Mouse (Mus musculus): ENCODE measurements at regions not wholly inside any gene's neighbourhood (a gene's known extent, or its start where the extent isn't known, plus 50 kb on each side); places are given as distances from the start of the nearest gene placed in this dataset.

DNA sequence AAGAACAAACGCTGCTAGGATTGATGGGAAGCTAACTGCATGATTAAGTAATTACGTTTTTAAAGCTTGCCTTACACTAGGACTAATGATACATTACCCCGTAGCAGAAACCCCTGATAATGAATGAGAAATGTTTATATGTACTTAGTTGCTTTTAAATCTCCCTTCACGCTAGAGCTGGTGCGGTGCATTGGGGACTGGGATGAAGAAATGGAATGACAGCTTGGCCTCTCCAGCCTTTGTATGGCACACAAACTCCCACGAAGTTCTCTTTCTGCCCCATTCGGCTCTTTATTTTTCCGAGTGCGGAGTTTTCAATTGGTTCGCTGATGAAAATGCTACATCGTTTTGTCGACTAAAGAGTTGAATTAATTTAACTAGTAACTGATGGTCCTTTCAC, 659.8 kb downstream of the Tfap2b start:
- H3K4me3 ChIP-seq = no peak overlapping the region
- ATAC-seq (ENCODE audit: insufficient number of reproducible peaks, low FRiP score) = no peak
- H3K4me1 ChIP-seq (replicated peaks) = no peaks in the 10 kb centered on the region
- no peak overlapping the region for H3K27ac ChIP-seq (ENCODE audit: poor library complexity, severe bottlenecking)
- H3K27me3 ChIP-seq (replicated peaks) = no peaks in the 10 kb centered on the region
- WGBS = 84% methylated on average over 12 of the region's 12 CpGs
- no peak overlapping the region for H3K9ac ChIP-seq
- H3K9me3 ChIP-seq (replicated peaks) = no peaks in the 10 kb centered on the region
- no peak overlapping the region for H3K4me2 ChIP-seq
- no peaks in the 10 kb centered on the region for H3K36me3 ChIP-seq

DNA sequence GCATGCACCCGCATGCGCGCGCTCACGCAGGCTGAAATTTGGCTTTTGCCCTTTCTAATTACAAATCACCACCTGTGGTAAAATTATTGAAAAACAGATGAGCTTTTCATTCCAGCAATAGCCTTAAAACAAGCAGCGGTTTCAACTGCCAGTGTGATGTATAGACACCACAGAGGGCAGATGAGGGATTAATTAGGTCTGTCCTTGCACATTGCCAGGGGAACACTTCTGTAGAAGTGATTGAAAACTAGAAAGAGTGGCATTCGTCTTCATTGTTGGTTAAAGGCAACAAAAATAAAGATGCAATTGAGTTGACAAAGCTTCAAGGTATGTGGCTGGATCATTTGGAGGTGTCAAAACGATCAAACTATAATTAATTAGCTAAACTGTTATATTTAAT, 672.5 kb downstream of the Tfap2b start:
- H3K4me2 ChIP-seq = no peak overlapping the region
- H3K9me3 ChIP-seq (replicated peaks) = no peaks in the 10 kb centered on the region
- H3K9ac ChIP-seq = no peak overlapping the region
- H3K4me3 ChIP-seq = no peak overlapping the region
- no peaks in the 10 kb centered on the region for H3K36me3 ChIP-seq
- H3K4me1 ChIP-seq (replicated peaks) = no peaks in the 10 kb centered on the region
- ATAC-seq (ENCODE audit: insufficient number of reproducible peaks, low FRiP score) = no peak
- H3K27me3 ChIP-seq (replicated peaks) = no peaks in the 10 kb centered on the region
- no peak overlapping the region for H3K27ac ChIP-seq (ENCODE audit: poor library complexity, severe bottlenecking)
- 77% methylated on average over 8 of the region's 8 CpGs for WGBS

DNA sequence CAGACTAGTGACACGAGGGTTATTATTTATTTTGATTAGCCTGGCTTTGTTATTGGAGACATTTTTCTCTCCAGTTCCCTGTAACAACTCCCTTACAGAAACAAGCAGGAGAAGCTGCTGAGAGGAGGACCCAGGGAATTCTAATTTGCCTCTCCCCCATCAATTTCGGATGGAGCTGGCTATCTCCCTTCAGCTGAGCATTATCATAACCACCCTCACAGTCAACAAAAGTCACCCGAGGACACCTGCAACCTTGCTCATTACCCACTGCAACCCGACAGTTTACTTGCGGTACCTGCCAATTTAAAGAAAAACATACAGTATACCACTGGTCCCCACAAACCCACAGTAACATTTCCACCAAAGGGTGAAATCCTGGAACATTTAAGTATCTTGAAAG, 690.7 kb downstream of the Tfap2b start:
- Histone ChIP-seq H3K4me2 (no peak overlapping the region), H3K36me3 (no peaks in the 10 kb centered on the region), H3K9me3 (replicated peaks) (no peaks in the 10 kb centered on the region), H3K4me3 (no peak overlapping the region), H3K27me3 (replicated peaks) (no peaks in the 10 kb centered on the region), H3K4me1 (replicated peaks) (no peaks in the 10 kb centered on the region), H3K27ac (ENCODE audit: poor library complexity, severe bottlenecking) (no peak overlapping the region), H3K9ac (no peak overlapping the region)
- no peak for ATAC-seq (ENCODE audit: insufficient number of reproducible peaks, low FRiP score)
- 50% methylated on average over 5 of the region's 5 CpGs for WGBS

DNA sequence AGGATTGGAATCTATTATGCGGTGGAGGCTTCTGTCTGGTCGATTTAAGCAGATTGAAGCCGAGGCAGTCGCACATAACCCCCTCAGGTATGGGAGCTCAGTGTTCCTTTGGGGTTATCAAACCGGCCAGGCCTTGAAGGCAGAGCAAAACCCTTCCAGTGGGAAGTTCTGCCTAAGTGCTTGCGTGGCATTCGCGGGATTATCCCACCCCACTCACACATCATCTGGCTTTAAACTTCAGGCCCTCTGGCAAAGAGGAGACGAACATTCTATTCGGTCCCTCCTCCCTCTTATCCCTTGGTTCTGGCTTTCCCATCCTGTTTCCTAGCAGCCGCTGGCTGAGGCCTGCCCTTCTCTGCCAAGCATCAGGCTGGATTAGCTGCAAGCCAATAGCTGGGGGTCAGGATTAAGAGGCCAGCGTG, 691.2 kb downstream of the Tfap2b start:
- H3K4me2 ChIP-seq = no peak overlapping the region
- no peak overlapping the region for H3K27ac ChIP-seq (ENCODE audit: poor library complexity, severe bottlenecking)
- H3K4me3 ChIP-seq = no peak overlapping the region
- H3K9me3 ChIP-seq (replicated peaks) = no peaks in the 10 kb centered on the region
- no peaks in the 10 kb centered on the region for H3K4me1 ChIP-seq (replicated peaks)
- 59% methylated on average over 12 of the region's 12 CpGs for WGBS
- no peaks in the 10 kb centered on the region for H3K27me3 ChIP-seq (replicated peaks)
- H3K9ac ChIP-seq = no peak overlapping the region
- no peak for ATAC-seq (ENCODE audit: insufficient number of reproducible peaks, low FRiP score)
- H3K36me3 ChIP-seq = no peaks in the 10 kb centered on the region

DNA sequence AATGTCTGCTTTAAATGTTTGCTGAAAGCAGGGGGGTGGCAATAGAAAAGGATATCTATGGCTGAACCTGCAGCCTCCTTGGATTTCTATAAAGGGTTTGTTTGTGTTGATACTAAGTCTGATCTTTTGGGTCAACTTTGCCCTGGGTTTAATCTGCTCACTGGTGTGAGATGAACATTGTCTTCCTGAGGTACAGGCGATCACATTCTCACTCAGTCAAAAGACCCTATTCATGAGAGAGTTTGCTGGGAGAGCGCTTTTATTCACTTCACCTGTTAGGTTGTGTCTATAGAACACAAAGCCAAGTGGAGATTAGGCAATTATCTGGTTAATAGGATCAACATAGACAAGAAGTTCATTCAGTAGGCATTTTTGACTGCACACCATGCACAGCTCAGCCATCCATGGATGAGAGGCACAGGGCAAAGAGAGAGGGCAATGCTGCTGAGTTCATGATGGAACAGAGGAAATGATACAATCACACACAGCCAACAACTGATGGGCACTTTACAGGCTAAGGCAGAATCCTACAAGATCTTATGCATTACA, 692.3 kb downstream of the Tfap2b start:
- WGBS = 79% methylated on average over 2 of the region's 2 CpGs
- no peaks in the 10 kb centered on the region for H3K36me3 ChIP-seq
- H3K4me1 ChIP-seq (replicated peaks) = no peaks in the 10 kb centered on the region
- no peak overlapping the region for H3K4me3 ChIP-seq
- no peak for ATAC-seq (ENCODE audit: insufficient number of reproducible peaks, low FRiP score)
- H3K4me2 ChIP-seq = no peak overlapping the region
- no peaks in the 10 kb centered on the region for H3K27me3 ChIP-seq (replicated peaks)
- H3K27ac ChIP-seq (ENCODE audit: poor library complexity, severe bottlenecking) = no peak overlapping the region
- H3K9ac ChIP-seq = no peak overlapping the region
- H3K9me3 ChIP-seq (replicated peaks) = no peaks in the 10 kb centered on the region

DNA sequence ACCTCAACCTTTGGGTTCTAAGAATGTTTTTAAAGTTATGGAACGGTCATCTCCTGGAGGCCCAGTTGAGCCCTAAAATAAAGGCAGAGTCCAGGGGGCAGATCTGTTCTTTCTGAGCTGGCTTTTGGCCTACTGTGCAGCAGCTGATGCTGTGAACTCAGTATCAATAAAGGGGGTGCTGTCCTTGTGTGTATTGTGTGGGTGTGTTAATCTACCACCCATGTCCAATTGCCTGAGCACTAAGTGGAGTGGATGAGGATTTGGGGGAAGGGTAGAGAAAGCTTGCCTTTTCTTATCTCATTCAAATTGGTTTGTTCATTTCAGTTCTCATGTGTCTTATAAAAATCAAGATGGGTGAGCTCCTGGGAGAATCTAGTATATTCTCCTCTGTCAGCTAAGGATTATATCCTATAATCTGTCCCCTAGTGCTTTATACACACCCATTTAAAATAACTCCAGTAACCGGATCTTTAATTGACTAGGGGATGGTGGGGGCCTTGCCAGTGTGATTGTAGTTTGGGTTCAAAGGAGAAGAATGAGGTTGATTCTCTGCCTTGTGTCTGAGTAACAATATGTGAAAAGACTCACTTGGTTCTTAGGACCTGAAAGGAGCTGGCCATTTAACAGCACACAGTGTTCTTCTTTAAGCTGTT, 703.6 kb downstream of the Tfap2b start:
- H3K4me2 ChIP-seq = no peak overlapping the region
- H3K4me1 ChIP-seq (replicated peaks) = no peaks in the 10 kb centered on the region
- H3K27me3 ChIP-seq (replicated peaks) = no peaks in the 10 kb centered on the region
- H3K27ac ChIP-seq (ENCODE audit: poor library complexity, severe bottlenecking) = no peak overlapping the region
- no peak for ATAC-seq (ENCODE audit: insufficient number of reproducible peaks, low FRiP score)
- 82% methylated on average over 2 of the region's 2 CpGs for WGBS
- H3K4me3 ChIP-seq = no peak overlapping the region
- H3K9me3 ChIP-seq (replicated peaks) = no peaks in the 10 kb centered on the region
- no peak overlapping the region for H3K9ac ChIP-seq
- no peaks in the 10 kb centered on the region for H3K36me3 ChIP-seq

DNA sequence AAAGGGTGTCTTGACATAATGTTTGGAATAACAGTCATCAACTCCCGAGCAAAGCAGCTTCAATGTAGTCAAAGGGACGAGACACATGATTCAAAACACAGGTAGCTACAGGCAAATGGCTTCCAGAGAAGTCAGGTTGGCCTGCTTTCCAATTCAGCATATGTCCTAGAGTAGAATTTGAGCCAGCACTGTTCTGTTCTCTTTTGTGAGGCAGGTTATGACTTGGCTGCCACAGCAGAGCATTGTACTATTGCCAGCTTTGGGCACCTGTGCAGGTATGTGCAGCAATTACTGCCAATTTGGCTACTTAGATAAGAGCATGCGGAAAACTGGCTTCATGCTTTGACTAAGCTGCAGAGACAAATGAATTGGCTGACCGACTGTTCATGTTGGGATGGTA, 699.1 kb downstream of the Pkhd1 start:
- WGBS = 79% methylated on average over 4 of the region's 4 CpGs
- no peaks in the 10 kb centered on the region for H3K36me3 ChIP-seq

DNA sequence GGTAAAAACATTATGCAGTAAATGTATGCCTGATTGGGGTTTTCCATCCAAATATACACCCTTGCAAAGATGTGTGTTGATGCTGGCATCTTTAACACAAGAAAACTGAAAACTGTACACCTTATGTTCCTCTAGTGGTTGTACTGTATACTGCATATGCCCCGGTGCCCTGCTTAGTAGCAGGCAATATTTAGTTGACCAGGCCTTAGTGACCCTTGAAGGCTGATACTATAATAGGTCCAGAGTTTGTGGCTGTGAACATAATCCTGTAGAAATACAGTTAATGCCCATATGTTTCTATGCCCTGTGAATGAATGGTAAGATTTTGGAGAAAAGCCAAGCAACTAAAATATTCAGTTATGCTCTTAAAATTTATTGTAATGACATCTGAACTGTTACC, 690.7 kb downstream of the Pkhd1 start:
- Histone ChIP-seq H3K9ac (no peak overlapping the region), H3K27me3 (replicated peaks) (no peaks in the 10 kb centered on the region), H3K36me3 (no peaks in the 10 kb centered on the region), H3K9me3 (replicated peaks) (no peaks in the 10 kb centered on the region), H3K4me1 (replicated peaks) (no peaks in the 10 kb centered on the region), H3K4me2 (no peak overlapping the region), H3K4me3 (no peak overlapping the region), H3K27ac (ENCODE audit: poor library complexity, severe bottlenecking) (no peak overlapping the region)
- no peak for ATAC-seq (ENCODE audit: insufficient number of reproducible peaks, low FRiP score)
- WGBS = 88% methylated on average over 1 of the region's 1 CpGs

More for the DNA sequence above, 699.1 kb downstream of the Pkhd1 start:
- no peak overlapping the region for H3K9ac ChIP-seq
- no peaks in the 10 kb centered on the region for H3K27me3 ChIP-seq (replicated peaks)
- no peak overlapping the region for H3K27ac ChIP-seq (ENCODE audit: poor library complexity, severe bottlenecking)
- no peak overlapping the region for H3K4me3 ChIP-seq
- H3K9me3 ChIP-seq (replicated peaks) = no peaks in the 10 kb centered on the region
- H3K4me2 ChIP-seq = no peak overlapping the region
- no peak for ATAC-seq (ENCODE audit: insufficient number of reproducible peaks, low FRiP score)
- no peaks in the 10 kb centered on the region for H3K4me1 ChIP-seq (replicated peaks)

DNA sequence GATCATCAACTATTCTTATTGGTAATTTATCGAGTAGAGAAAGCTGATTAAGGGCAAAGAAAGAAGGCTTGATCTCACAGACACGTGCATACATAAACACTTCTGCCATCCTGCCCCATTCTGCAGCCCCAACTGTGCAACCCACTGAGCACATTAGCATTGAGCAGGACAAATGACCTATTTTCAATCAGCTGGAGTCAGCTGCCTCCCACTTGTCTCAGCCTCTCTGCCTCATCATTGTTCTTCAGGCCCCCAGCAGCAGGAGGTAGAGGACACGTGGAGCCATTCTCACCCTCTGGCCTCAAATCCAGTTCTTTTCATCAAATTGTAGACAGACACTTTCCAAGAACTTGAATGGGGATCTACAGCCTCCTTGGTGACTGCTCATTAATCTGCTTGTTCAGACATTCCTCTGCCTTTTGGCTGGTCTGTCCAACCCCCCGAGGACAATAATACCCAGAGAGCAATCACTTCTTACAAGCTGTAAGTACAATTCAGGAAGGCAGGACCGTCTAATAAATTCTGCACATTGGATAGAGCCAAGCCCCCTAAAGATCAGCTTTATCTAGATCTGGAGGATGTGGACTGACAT, 690.0 kb downstream of the Pkhd1 start:
- H3K4me2 ChIP-seq = no peak overlapping the region
- no peak overlapping the region for H3K9ac ChIP-seq
- no peaks in the 10 kb centered on the region for H3K9me3 ChIP-seq (replicated peaks)
- no peaks in the 10 kb centered on the region for H3K4me1 ChIP-seq (replicated peaks)
- H3K4me3 ChIP-seq = no peak overlapping the region
- no peaks in the 10 kb centered on the region for H3K36me3 ChIP-seq
- no peak for ATAC-seq (ENCODE audit: insufficient number of reproducible peaks, low FRiP score)
- H3K27ac ChIP-seq (ENCODE audit: poor library complexity, severe bottlenecking) = no peak overlapping the region
- no peaks in the 10 kb centered on the region for H3K27me3 ChIP-seq (replicated peaks)
- 49% methylated on average over 5 of the region's 5 CpGs for WGBS

DNA sequence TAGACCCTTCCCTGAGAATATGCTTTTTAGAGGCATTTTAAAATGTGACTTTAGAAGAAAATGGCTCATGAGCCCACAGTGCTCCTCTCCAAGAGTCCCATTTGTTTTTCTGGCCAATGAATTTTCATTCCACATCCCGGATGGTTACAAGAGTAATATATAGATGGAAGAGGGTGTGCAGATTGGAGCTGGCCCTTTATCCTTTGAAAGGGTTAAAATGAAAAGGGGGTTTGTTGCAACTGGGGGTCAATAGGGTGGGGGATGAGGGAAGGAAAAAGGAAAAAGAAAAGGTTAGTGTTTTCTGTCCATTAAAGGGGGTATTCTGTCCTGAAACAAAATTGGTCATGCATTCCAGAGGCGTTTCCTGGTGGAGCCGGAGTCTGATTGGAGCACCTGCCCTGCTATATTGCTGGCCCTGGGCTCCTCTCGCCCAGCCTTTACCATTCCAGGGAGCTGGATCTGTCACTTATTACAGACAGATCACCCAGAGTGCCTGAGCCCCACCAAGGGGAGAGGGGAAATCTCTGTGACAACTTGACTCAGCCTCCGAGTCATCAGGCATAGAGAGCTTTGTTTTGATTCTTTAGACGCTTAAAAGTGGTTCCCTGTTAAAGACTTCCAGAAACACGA, 666.7 kb downstream of the Pkhd1 start:
- H3K4me2 ChIP-seq = no peak overlapping the region; the same call in 1 of the 2 replicates
- ATAC-seq (ENCODE audit: insufficient number of reproducible peaks, low FRiP score) = no peak
- no peaks in the 10 kb centered on the region for H3K36me3 ChIP-seq
- H3K9ac ChIP-seq = no peak overlapping the region
- no peak overlapping the region for H3K27ac ChIP-seq (ENCODE audit: poor library complexity, severe bottlenecking)
- H3K4me1 ChIP-seq (replicated peaks) = no peaks in the 10 kb centered on the region
- no peaks in the 10 kb centered on the region for H3K9me3 ChIP-seq (replicated peaks)
- WGBS = 48% methylated on average over 7 of the region's 7 CpGs
- H3K27me3 ChIP-seq (replicated peaks) = no peaks in the 10 kb centered on the region
- H3K4me3 ChIP-seq = no peak overlapping the region

DNA sequence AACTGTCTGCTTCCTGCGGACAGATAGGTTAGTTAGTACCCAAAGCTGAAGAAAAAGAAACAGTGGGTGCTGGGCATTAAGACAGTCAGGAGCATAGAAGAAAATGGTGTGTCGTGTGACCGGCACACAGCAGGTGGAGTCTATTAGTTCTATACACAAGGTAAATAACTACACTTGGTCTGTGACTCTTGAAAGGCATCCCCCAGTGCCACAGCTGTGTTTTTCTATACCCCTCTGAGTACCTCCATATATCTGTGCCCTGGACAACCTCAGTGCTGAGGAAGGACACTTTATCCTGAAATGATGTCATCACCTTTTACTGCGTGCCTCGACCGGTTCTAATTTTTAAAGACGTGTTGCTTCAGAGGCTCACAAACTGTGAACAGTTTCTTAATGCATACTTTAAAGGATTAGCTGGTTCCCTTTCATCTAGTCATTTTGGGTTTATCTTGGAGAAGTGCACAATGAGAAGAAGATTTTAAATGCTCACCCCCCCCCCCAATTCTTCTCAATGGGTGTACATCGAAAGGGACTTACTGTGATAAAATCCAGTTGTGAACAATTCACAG, 666.1 kb downstream of the Pkhd1 start:
- Histone ChIP-seq H3K27ac (ENCODE audit: poor library complexity, severe bottlenecking) (no peak overlapping the region), H3K27me3 (replicated peaks) (no peaks in the 10 kb centered on the region), H3K9ac (no peak overlapping the region), H3K4me1 (replicated peaks) (no peaks in the 10 kb centered on the region), H3K4me2 (no peak overlapping the region; the same call in 1 of the 2 replicates), H3K9me3 (replicated peaks) (no peaks in the 10 kb centered on the region), H3K36me3 (no peaks in the 10 kb centered on the region), H3K4me3 (no peak overlapping the region)
- WGBS = 60% methylated on average over 8 of the region's 8 CpGs
- ATAC-seq (ENCODE audit: insufficient number of reproducible peaks, low FRiP score) = no peak
